Mouse (Mus musculus) gastrocnemius, postnatal 25 days (tissue): ENCODE data around the gene Trabd2b. TPM values are rescaled to one million over a fixed set of nuclear protein-coding genes. Genes with fewer than 3 reads are reported as not detected.

Experiments
- DNase-seq: peaks from one replicate; pipeline ENCODE4 v3.0.0; 2022
- total RNA-seq, 2 experiments: library from RNA; stranded (reverse); gene quantifications; 1 replicate in 1 of 2; 2 replicates in 1 of 2; pipeline ENCODE4 v1.2.3; 2021

Trabd2b gene
- total RNA-seq, 2 experiments from 2014 or later: 1.1 to 2.0 TPM

DNA sequence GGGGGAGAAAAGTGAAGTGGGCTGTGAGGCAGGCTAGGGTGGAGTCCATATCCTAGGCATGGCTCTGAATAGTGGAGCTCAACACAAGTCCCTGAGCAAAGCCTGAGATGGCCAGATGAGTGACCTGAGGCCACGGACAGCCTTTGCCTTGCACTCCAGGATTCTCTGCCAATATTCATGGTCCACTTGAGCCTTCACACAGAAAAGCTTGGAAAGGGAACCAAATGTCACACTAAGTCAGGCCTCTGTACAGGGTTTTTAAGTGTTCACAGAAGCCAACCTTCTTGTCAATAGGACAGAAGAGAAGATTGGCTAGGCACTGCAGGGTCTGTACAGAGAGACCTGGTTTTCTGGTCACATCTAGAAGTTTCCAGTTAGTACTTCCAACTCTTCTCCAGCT, 134.7 kb downstream of the Trabd2b start:
- DNase-seq: no peak

DNA sequence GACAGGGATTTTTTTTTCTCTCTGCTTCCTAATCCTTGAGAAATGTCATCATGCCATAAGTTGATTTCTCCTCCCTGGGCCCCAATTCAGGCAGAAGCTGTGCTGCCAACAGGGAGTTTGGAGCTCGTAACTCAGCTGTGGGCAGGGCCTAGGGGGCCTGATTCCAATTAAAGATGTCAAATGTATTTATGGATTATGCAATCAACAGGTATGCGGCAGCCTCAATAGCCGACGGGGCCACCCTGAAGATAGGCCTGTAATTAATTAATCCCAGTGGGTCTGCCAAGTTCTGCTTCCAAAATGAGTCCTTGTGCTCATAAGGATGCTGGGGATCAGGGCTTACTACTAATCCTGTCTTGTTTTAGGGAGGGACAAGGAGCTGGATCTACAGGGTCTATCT, 135.6 kb downstream of the Trabd2b start:
- DNase-seq: no peak

DNA sequence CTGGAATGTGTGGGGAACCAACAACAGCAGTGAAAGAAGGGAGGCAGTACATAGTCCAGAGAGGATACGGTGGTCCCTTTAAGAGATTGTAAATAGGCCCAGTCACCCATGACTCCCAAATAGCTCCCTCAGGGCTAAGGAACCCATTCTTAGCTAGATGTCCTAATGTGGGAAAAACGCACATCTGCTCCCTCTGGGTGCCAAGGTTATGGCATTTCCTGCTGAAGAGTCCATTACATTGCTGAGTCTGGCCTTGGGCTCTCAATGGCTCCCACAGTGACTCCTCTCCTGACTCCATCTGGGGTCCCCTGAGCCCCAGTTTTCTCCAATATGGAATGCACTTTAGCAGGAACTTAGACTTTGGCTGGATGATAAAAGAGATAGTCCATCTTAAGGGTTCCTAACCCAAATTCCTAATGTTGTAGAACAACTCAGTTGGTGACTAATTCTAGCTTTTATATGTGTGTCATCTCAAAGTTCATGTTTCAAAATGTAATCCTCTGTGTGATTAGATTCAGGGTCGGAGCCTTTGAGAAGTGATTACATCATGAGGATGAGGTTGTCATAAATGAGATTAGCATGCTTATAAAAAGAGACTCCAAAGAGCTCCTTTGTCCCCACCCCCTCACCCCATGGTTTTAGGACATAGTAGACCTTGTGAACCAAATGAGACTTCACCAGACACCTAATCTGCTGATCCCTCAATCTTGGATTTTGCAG, 139.1 kb downstream of the Trabd2b start:
- DNase-seq: no peak

DNA sequence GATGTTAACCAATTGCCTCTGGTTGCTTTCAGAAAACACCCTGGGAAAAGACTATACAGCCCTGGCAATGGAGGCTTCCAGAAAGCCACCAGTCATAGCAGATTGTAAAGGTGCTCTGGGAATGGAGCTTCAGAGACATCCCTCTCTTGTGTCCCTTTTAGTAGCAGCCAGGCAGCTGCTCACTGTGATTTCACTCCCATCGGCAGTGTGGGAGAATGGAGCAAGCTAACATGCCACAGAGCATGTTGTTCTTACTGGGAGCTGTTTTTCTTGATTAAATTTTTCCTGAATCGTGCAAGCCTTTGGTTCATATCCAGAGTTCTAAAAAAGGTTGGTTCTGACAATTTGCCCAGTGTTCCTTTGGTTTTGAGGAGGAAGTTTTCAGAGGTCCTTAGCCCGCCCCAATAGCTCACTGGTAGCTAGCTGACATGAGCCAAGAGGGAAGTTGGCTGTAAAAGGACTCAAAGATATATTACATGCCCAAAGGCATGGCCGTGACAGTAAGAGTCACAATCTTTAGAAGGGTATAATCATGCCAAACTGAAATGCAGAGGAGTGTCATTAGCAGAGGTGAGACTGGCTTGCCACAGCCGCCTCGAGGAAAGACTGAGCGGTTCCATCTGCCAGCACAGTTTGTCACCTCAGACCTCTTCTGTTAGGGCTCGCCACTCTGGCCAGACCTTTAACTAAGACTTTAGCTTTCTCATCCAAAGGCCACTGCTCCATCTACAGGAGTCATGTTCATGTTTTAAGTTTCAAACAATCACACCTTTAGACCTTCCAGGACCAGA, 141.3 kb downstream of the Trabd2b start:
- no peak for DNase-seq

DNA sequence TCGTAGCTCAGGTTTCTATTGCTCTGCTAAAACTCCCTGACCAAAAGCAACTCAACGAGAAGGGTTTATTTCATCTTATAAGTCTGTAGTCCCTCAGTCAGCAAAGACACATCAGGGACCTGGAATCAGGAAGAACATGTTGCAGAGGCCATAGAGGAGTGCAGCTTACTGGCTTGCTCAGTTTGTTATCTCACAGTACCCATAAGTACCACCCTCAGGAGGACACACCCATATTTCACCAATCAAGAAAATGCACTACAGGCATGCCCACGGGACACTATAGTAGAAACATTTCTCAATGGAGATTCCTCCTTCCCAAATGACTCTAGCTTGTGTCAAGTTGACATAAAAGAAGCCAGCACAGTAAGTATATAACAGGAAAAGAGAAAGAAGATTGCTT, 143.0 kb downstream of the Trabd2b start:
- DNase-seq: no peak

DNA sequence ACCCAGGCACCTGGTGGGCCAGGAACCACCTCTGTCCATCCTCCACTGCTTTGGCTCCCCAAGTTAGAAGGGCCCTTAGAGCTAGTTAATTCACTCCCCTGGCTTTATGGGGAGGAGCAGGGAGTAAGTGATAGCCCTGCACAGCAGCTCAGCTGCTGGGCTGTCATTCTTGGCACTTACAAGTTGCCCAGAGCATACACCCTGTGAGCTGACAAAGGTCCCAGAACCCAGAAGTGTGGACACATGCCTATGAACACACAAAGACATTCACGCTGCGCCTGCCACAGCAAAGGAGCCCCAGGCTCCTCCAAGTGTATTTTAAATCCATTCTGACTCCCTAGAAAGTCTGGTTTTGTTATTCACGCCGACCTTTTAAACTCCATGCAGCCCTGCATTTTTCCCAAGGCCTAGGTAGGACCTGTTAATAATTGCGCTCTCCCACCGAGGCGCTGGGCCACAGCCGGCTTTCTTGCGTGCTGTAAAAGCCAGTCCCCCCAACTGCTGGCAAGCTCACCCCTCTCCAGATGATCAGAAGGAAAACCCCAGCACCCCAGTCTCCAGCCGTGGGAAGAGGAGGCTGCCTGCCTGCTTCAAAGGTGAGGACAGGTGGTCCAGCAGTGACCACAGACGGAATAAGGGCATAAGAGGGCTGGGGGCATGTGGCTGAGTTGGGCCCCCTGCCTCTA, 144.1 kb downstream of the Trabd2b start:
- DNase-seq: no peak

DNA sequence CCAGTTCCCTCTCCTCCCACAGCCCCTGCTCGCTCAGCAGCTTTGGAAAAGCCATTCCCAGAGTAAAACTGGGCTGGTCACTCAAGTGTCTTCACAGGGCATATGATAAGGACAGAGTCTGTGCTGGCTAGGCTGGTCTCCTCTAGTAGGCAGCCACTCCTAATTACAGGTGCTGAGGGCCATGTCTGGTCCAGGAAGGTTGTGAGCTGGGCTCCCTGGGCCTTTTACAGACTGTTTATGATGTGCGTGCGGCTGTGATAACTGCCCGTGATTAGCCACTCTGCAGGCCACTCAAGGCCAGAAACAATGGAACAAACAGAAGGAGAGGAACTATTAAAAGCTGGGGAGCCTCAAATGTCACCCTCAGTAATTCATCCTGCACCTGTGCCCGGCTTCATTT, 150.4 kb downstream of the Trabd2b start:
- no peak for DNase-seq

DNA sequence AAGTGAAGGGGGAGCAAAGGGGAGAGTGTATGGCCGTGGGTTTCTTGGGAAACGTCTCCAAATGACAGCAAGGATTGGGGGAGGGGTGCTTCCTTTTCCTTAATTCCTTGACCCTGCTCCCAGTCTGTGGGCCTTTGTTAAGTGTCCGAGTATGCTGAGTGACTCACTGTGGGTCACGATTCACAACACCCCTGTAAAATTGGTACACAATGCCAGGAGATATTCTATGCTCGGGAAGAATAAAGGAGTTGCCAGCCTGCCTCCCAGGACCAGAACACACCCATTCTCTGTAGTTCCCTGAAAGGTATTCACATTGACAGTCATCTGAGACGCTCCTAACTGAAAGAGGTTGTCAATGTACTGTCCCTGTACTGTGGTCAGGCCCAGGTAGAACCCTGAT, 151.2 kb downstream of the Trabd2b start:
- DNase-seq: no peak

DNA sequence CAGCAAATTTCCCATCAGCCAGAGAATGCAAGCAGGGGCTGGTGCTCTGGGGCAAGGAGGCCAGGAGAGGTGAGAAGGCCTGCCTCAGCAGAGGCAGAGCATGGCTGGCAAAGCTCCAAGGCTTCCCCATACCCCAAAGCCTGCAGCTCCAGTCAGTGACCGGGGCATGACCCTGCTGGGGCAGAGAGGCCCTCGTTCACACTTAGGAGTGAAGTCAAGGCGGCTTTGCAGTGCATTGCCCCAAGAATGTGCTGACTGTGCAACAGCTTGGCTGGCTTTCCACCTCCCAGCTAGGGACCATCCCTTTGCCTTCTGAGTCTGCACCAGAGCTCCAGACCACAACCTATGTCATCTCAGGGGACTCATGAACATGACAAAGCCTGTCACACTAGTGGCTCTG, 152.0 kb downstream of the Trabd2b start:
- no peak for DNase-seq

DNA sequence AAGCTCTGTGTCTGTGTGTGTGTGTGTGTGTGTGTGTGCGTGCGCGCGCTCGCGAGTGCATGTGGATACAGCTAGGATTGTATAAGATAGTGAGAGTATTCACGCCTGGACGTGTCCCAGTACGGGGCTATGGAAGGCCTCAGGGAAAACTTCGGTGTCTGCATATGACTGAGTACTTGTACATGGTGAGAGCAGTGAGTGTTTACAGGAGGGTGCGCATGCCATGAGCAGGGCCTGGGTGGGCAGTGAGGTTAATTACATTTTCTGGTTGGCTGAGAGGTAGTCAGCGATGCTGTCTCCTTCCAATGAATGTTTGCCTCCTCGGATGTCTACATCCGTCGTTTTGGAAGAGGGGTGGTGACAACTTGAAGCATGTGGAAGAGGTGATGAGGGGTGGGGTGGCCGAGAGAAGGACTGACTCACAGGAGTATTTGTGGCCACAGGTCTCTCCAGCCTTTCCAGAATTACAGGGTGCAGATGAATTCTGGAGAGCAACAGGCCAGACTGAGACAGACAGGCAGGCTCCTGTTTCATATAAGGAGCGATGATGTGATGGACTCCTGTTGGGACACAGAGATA, 154.2 kb downstream of the Trabd2b start:
- no peak for DNase-seq

DNA sequence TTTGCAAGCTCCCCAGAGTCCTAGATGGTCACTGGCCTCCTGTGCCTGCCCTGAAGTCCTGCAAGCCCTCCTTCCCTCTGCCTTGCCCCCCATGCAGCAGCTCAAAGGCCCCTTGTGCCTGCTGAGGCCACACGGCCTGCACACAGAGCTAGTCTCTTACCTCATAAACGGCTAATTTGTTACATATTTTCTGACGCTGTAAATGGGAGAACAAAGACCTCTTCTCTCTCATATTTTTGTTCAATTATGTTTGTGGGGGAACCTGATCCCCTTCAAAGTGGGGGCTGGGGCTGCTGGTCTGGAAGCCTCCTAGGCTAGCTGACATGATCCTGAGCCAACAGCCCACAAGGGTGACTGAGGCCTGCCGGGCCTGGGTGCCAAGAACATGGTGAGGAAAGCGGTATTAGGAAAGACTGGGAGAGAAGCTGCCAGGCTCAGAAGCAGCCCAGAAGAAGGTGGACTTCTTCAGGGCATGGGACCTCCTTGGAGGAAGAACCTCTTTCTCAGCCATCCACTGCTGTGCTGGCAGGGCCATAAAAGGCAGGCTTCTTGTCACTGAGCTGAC, 157.7 kb downstream of the Trabd2b start:
- DNase-seq: no peak

DNA sequence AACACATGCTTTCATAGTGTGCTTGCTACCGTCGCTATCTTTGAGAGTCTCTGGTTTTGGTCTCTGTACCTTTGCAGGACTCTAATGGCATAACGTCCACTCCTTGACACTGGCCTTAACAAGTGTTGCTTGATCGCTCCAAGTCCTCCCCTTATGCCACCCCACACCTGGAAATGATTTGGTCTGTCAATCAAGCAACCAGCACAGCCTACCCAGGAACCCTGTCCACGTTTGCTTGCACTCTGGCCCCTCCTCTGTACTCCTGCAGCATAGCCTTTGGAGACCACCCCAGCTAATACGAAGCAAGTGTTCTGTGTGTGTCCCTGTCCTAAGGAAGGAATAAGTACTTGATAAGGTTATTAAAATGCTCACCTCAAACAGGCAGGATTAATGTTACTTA, 161.1 kb downstream of the Trabd2b start:
- DNase-seq: no peak

DNA sequence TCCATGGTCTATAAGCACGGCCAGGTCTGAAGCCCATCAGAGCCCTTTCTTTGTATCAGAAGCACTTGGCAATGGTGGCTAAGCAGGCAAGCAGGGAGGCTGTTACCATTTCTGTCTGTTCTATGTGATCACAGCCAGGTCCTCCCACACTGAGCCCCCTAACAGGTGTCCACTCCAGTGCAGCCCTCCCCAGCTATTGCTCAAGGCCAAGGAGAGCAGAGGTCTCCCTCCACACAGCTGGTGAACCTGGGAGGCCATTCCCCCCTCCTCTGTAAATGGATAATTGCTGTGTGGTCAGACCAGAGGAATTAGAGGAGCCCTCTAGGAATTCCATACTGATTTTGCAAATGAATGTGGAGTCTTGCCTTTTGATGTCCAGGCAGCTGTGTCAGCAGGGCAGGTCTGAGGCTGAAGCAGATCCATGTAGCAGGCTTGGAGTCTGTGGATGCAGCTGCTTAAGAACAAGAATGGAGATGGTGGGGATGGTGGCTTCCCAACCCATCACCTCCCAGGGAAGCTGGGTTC, 161.6 kb downstream of the Trabd2b start:
- no peak for DNase-seq

DNA sequence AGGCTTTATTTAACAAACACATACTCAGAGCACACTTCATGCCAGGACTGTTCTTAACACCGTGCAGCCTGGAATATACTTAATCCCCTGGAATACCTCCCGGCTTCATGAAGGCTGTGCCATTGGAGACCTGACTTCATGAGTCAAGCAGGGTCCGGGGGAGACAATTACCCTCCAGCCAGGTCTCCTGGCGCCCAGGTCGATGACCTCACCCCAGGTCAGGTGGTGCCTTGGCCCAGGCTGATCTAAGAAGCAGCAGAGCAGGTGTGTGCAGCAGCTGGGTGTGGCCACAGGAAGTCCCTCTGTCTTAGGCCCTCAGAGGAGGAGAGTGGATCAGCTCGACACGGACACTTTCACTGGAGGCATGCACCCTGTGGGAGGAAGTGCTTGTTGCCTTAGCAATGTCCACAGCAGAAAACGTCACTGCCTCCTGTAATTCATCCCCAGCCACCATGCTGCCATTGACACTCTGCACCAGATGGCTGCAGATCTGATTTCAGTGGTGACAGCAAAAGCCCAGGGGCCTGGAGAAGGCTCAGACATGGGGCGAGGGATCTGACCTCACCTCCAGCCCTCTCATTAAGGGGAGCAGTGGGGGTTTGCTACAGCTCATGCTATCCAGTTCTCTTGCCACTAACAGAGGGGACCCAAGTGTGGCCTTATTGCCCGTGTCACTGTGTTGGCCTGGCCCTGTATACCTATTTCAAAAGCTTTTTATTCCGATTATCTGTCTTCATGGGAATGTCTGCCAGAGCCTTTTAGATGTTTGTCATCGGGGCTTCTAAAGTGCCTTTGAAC, 171.8 kb downstream of the Trabd2b start:
- no peak for DNase-seq

DNA sequence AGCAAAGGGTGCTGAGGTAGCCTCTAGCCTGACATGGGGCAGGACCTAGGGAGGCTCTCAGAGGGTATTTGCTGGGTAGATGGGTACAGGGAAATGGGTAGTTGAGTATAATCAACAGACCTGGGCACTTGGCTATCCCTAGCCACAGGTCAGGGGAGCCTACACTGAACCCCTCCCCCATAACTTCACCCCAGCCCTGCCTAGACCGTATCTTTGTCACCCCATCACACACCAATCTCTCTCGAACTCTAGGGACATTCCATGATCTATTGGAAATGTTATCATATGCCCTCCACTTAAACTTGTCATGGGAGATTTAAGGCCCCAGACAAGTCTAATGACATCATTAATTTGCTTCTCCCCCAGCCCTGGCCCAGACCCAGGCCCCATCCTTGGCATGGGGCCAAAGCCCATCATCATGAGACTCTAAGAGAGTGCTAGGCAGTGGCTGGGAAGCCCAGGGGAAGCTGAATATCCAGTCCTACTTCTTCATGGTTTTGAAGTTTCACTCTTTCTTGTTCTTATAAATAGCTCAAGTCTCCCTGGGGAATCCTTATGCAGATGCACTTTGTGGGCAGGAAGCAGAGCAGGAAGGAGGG, 177.1 kb downstream of the Trabd2b start:
- DNase-seq: no peak

DNA sequence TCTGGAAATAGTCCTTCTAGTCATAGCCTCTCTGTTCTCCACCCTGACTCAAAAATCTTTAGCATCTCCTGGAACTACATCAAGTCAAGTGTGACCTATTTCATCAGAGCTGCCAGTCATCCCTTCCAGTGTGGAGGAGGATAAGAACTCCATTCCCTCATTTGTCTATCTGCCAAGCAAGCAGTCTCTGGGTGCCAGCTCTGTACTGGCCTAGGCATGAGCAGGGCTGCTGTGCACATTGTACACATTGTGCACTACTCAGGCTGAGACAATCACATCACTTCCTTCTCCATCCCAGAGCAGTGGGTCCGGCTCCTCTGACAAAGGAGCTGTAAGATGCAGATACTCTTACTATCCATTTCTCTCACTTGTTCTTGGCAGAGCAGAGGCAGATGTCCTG, 178.2 kb downstream of the Trabd2b start:
- DNase-seq: no peak

DNA sequence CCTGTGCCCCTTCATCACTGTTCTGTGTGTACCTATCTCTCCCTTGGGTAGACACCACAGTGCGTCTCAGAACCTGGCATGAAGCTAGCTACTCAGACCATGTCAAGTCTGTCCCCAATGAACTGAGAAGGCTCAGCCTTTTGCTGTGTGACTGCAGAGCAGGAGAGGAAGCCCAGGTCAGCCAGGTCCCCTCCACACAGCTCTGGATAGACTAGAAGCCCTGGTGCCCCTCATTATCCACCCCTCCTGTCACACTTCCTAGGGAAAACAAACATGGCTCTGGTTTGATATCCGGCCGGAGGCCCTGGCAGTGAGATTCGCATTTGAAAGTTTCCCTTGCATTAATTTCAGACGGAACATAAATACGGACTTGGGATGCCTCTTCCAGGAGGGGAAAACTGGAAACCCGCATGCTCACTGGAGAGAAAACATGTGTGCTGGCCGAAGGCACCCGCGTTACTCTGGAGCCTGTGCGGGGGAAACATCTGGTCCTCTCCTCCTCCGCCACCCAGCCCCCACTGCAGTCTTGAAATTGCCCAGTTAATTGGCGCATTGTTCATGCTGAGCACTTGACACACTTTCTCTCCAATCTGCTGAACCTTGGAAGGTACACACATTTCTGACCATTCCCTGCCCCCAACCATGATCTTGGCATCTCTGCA, 187.2 kb downstream of the Trabd2b start:
- DNase-seq: peak; percentile 14

DNA sequence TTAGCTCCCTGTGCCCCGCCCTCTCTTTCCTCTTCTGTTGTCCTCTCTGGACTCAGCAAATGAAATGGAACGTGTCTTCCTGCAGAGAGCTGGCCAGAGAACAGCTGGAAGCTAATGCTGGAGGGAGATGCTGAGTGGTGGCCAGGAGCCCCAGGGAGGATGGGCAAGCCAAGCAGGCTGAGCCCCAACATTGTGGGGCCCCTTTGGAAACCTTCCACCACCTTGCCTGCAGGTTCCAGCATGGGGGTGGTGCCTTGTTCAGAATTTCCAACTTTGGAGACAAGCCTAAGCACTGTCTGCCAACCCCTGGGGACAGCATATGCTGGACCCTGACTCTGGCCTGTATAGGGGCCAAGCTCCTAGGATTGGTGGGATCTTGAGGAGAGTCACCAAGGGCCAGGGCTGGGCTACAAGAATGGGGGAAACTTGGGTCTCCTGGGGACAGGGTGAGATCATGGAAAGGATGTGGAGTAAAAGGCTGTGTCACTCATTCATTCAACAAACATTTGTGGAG, 188.7 kb downstream of the Trabd2b start:
- DNase-seq: peak; percentile 32

DNA sequence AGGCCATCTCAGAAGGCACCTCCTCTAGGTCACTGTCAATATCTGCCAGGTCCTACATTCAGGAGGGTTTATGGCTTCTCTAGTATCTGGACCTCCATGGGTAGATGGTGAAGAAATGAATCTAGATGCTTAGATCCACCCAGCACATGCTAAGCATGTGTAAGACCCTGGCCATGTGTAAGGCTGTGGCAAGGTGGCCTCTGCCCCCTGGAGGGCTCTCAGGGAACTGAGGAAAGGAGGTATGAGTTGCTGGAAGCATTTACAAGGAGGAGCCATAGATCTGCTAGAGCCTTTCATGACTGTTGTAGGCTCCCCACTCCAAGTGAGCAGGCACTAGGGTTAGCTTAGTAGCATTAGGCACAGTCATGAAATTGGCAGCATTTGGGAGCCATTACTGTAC, 192.6 kb downstream of the Trabd2b start:
- no peak for DNase-seq
